Mouse (Mus musculus) Muller cell, postnatal 12 days (primary cell): ENCODE data around the gene Hbs1l.
A peak's percentile ranks its signal among the peaks of the same experiment; 100 is the strongest.

Source experiments
- DNase-seq: peaks from one replicate; pipeline ENCODE4 v3.0.0-alpha.2; 2015; ENCODE audit errors: inconsistent ontology term

Hbs1l gene

DNA sequence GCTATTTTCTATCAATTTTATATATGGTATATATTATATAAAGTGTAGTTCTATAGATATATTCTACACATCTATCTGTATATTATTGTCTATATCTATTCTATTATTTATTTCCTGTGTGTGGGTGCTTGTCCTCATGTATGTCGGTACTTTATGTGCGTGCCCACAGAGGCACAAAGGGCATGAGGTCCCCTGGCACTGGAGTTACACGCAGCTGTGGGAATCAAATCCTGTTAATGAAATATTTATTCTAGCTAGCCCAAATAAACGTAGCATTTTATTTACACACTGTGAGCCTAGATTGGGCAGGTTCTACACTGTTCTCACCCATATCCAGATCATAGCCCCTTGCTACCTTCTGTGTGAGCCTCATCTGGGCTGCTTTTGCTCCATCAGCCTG, 63.3 kb downstream of the Hbs1l start:
- DNase-seq: no peak

DNA sequence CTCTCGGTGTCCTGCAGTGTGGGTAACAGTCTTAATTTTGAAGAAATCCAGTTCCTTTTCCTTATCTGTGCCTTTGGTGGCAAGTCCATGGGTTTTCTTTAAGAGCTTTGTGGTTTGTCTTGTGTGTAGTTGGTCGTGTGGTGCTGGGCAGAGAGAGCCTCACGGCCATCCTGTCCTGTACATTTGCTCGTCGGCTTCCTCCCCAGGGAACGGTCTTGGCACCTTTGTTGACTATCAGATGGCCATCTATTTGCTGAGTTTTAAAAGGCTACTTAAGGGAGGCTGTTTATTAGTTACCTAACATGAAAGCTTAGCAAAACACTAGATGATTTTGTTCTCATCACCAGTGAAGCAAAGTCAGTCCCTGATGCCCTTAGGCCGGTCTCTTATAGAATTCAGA, 66.1 kb downstream of the Hbs1l start:
- no peak for DNase-seq

DNA sequence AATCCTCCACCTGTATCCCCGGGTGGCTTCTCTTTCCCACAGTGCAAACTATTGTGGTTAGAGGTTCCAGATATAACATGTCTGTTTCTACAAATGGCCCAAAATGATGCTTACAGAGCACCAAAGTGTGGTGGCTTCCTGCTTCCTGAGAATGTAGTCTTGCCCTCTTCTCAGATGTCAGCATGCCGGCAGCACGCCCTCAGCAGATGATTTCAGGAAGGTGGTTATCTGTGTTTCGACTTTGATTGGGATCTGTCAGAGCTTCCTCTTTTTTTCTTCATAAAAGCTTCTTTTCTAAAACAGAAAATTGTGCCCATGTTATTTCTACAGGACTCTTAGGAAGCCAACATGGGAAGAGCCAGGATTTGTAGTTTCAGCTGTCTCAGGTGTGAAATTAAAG, 67.5 kb downstream of the Hbs1l start:
- DNase-seq: no peak

DNA sequence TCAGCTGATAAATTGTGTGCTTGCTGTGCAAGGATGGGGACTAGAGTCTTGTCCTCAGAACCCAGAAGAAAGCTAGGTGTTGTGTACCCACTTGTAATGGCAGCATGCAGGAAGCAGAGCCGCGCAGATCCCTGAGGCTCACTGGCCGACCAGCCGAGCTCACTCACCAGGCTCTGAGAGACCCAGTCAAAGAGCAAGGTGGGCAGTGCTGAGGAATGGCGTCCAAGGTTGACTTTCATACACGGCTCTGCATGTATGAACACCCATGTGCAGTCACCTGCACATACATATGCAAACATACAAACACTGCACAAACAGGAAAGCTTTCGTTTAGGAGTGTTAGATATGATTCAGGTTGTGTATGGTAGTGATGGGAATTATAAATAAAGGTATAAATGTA, 69.2 kb downstream of the Hbs1l start:
- DNase-seq: no peak

DNA sequence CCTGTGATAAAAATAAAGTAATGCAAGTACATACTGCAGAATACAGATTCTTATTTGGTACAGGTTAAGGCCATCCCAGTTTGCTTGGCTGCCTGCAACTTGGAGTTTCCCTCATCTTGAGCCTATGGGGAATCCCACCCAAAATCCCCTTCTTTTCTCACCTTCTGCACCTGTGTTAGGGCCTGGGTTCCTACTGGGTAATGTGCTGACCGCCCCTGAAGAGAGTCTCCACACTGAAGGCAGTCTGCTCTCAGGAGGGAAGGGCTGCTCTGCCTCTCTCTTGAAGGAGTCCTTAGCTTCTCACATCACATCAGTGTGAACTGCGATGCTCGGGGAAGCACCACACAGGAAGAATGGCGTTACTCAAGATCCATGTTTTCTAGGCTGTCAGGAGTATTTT, 70.1 kb downstream of the Hbs1l start:
- DNase-seq: no peak

DNA sequence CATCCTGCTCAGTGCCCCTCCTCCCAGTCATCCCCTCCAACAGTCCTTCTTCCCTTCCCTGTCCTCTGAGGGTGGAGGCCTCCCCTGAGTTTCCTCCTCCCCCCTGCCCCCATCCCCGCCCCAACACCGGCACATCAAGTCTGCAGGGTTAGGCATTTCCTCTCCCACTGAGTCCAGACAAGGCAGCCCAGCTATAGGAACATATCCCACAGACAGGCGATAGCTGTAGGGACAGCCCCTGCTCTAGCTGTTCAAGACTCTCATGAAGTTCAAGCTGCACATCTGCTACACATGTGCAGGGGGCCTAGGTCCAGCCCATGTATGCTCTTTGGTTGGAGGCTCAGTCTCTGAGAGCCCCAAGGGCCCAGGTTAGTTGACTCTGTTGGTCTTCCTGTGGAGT, 70.7 kb downstream of the Hbs1l start:
- no peak for DNase-seq

DNA sequence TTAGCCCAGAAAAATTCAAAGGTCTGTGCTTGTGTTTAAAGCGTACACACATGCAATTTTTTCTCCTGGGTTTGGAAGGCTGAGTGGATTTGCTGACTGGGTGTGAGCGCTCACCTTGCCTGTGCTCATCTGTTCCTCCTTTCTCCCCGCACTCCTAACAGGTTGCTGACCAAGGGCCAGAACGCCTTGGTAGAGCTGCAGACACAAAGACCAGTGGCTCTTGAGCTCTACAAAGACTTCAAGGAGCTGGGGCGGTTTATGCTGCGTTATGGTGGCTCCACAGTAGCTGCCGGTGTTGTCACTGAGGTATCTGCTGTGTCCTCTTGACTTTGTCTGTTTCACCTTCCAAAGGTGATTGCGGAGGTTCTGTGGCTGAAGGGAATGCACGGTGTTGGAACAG, 71.7 kb downstream of the Hbs1l start:
- no peak for DNase-seq

DNA sequence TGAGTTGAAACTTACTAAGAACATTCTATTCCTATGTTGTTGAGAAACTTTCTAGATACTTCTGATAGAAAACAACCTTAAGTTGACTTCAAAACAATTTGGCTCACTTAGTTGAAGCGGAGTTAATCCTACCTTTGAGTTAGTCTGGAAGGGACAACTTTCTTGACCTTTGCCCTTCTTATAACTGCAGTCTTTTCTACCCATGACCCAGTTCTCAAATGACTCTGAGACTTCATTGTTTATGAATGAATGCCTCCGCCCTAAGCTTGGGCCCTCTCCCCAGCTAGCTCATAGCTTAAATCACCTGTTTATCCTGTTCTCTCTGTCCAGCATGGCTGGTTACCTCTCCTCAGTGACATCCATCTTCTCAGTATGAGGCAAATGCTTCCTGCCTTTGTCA, 73.8 kb downstream of the Hbs1l start:
- no peak for DNase-seq

DNA sequence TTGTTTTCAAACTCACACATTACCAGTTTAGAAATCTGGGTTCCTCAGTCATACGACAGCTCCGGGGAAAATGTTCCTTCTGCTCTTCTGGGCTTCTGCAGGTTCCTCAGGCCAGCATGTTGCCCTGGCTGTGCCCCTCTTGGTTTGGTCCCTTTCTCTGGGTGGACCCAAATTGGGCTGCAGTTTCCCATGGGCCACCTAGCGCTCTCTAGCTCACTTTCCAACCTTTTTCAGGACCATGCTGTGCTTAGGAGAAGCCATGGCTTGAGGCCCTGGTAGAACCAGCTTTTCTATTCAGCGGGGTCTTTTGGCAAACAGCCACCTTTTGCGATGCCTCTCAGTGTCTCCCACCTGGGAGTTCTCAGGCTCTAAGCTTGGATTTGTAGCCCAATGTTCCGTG, 76.5 kb downstream of the Hbs1l start:
- no peak for DNase-seq

DNA sequence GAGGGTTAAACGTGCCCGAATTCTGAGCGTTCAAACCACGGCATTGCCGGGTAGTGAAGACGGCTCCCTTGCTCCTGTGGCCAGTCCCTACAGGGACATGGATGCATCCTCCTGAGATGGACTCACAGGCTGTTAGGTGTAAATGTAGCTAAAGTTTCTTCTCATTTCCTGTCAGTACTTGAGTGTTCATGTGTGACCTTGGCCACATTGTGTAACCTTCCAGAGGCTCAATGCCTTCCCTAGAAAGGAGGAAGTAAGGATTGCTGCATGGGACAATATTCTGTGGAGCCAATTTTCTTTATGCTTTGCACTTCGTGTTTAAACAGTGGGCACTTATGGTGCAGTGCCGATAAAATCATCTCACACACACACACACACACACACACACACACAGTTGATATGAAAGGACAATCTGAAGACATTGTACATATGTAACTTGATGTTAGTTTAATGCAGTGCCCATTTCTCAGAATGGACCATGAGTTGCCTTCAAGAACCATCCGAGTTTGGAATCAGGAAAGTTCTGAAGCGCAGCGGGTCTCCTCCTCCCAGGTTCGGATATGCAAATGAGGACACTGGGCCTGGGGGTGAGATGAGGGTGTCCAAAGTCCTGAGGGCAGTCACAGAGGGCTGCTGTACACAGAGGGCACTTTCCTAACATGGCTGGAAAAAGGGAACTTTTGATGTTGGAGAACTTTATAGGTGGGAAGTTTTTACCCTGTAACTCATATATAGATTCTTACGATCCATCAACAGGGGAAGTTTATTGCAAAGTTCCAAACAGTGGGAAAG, 81.1 kb downstream of the Hbs1l start, which contains the start of gene Aldh8a1:
TSS of gene Aldh8a1 (plus strand) at position 610 of the 792 bp plus-strand sequence.
- no peak for DNase-seq

DNA sequence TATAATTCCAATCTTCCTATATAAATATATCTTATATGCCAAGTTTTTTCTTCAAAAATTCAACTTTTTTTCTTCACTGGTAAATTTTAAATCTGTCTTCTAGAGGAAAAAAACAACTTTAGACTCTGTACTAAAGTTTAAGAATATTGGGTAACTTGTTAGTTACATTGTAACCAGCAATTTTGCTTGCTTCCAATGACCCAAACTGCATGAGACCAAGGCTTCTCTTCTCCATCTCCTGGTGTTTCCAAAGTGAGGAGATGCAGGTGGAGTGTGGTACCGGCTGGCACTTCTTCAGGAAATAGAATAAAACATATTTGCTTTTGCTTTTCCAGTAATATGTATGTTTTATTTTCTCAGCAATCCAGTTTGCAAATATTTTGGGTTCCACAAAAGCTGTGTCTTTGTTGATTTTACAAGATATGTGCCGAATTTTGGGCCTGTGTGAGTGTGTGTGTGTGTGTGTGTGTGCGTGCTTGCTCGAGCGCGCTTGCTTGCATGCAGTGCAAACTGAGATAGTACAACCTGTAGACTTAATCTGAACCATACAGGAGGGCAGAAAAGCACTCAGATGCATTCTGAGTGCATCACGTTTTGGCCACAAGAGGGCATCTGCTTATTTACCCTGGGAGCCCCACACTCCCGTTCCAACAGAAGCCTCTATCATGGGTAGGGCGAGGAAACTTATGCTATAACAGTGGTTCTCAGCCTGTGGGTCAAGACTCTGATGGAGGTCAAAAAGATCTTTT, 82.6 kb downstream of the Hbs1l start:
- DNase-seq: no peak

DNA sequence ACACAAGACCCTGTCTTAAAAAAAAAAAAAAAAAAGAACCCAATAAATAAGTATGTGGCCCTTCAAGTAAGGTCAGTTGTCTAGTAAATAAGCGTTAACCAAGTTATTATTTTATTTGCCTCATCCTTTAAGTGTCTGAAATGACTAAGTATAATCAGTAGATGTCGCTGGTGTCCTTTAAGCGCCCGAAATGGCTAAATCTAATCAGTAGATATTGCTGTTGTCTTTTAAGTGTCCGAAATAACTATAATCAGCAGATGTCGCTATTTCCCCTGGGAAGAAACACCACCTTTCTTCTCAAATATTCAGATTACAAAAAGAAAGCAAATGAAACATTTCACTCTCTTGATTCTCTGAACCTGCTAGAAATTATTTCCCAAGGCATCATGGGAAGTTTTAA, 87.1 kb downstream of the Hbs1l start:
- peak; percentile 74 for DNase-seq

DNA sequence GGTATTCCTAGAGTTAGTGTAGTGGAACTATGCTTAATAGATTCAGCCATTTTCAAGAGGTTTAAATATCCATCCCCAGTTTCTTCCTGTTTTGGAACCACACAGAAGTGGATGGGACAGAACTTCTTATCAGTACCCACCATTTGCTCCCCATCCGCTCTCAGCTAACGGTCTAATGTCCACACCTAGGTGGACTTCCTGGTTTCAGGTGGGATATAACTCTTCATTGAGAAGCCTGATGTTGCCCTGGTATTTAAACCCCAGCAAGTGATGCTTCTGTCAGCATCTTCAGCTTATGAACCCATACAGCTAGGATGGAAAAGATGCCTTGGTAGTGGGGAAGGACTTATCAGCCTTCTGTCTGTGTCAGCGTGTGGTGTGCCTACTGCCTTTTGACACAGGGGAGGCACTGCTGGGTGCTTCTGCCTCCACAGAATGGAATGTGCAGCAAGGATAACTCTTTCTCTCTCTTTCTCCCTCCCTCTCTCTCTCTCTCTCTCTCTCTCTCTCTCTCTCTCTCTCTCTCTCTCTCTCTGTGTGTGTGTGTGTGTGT, 89.4 kb downstream of the Hbs1l start:
- DNase-seq: no peak

DNA sequence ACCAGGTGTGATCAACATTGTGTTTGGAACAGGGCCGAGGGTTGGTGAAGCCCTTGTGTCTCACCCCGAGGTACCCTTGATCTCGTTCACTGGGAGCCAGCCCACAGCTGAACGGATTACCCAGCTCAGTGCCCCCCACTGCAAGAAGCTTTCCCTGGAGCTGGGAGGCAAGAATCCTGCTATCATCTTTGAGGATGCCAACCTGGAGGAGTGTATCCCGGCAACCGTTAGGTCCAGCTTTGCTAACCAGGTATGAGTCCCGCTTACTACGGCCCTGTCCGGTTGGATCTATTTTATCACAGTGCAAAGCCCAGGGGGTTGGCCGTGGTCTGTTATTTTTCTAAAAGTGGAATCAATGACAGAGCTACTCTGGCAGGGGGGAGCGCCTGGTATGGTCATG, 93.3 kb downstream of the Hbs1l start:
- DNase-seq: no peak

DNA sequence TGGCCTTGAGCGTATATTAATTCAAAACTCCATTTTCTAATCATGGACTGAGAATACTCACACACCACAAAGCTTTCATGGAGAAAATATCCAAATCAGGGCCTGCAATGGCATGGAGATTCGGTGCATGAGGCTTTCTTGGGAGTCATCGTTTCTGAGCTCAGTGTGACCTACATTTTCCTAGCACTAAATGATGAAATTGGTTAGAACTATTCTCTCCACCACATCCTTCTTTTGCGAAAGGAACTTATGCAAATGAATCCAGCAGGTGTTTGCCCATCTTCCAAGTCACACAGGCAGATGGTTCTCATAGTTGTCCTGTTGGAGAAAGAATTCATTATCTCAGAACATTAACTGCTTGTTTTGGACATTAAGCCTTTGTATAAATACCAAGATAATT, 94.7 kb downstream of the Hbs1l start:
- peak; percentile 69 for DNase-seq

DNA sequence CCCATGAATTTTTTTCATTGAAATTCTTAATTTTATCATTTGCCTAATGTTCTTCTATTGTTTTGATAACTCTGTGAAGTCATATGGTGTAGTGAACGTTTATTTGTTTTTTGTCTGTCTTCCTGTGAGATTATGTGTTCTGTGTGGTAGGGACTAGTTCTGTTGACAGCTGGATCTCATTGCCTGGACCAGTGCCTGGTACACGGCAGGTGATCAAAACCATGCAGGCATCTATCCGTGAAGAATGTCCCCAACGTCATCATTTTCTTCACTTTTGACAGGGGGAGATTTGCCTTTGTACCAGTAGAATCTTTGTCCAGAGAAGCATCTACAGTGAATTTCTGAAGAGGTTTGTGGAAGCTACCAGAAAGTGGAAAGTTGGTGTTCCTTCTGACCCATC, 95.5 kb downstream of the Hbs1l start:
- DNase-seq: no peak

DNA sequence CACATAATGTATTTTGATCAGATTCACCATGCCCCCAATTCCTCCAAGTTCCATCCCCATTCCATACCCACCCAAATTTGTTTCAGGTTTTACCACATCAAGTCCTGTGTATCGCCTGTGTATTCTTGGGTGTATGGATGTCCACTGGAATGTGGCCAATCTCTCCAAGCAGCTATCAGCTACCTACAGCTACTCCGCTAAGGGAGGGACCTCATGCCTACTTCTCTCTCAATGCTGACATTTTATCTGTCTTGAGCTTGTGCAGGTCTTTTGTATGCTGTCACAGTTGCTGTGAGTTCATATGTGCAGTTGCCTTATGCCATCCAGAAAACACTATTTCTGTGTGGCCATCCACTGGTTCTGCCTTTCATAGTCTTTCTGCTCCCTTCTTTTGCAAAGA, 97.6 kb downstream of the Hbs1l start:
- no peak for DNase-seq

DNA sequence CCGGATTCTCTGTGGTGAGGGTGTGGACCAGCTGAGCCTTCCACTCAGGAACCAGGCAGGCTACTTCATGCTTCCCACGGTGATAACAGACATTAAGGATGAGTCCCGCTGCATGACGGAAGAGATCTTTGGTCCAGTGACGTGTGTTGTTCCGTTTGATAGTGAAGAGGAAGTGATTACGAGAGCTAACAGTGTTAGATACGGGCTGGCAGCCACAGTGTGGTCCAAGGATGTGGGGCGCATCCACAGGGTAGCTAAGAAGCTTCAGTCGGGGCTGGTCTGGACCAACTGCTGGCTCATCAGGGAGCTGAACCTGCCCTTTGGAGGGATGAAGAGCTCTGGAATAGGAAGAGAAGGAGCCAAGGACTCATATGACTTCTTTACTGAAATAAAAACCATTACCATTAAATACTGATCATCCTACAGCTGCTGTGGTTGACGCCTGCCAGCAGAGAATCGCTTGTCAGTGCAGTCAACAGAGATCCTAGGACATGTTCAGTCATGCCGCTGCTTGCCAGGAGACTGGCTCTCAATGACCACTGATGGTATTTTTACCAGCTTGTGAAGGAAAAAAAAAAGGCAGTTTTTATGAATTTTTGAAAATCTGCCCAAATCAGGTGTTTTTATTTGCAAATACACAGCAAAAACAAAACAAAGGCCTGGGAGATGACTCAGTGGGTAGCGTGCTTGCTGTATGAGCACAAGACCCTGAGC, 99.8 kb downstream of the Hbs1l start:
- no peak for DNase-seq

DNA sequence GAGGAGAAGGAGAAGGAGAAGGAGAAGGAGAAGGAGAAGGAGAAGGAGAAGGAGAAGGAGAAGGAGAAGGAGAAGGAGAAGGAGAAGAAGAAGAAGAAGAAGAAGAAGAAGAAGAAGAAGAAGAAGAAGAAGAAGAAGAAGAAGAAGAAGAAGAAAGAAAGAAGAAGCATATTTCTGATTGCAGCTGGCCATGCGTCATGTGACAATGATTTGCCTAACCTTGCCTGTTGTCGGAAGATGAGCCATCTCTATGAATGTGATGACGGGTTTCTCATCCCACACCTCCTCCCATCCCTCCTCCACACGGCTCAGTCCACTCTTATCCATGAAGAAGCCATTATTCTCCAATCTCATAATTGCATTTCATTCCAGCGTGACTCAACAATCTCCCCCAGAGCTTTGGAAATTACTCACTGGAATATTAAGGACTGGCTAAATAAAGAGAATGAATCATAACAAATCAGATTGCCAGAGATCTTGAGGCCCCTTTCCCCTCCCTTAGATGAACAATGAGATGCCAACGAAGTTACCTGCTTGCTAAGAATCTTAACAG, 103.2 kb downstream of the Hbs1l start:
- DNase-seq: peak; percentile 93

DNA sequence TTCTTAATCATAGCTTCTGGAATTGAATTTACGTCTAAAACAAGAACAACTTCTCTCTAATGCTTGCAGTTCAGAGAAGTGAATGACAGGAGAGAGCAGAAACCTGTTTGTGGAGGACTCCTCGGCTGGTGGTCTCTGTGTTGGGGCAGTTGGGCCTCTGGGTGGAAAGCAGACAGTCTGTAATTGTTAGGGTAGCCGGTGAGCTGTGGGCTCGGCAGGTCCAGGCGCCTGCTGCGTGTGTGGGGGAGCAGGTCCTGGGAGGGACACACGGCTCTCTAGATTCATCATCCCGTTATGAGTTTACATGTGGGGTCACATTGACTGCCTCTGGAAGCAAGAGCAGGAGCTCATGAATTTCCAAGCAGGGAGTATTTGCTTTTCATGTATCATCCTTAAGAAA, 103.8 kb downstream of the Hbs1l start:
- DNase-seq: no peak

DNA sequence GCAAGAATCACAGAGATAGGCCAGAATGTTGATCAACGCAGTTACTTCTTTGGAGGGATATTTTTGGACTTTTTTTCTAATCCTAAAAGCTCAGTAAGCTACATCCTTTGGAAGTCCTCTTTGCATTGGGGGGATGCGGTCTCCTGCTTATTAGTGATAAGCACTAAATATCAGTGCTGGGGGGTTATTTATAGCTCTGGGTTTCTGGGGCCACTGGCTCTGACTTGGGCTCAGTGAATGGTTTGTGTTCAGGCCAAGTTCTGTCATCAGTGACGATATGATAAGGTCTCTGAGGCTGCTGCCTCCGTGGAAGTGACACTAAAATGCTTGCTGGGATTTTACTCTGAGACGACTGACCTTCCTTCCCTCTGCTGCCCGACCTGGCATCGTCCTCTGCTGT, 104.3 kb downstream of the Hbs1l start:
- DNase-seq: no peak

DNA sequence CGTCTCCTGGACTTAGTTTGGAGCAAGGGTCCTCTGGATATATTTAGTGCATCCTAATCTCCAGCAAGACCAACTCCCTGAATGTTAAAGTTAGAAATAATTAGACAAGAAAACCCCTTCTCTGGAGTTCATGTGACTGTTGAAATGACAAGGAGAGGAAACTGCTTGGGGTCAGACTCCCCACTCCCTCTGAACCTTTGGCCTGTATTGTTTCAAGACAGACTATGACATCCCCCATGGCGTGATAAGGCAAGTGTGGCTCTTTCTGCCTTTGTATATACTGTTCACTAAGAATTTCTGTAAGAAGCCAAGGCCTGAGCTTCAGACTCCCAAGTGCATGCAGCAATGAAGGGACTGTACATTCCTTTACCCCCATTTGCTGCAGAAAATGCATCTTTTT, 104.7 kb downstream of the Hbs1l start:
- DNase-seq: no peak
